Mouse (Mus musculus): ENCODE measurements around the gene Thbd.

Thbd gene

GRCm38 (mm10) chr2:148425709-148426382 lies 17.9 kb upstream of the Thbd start:
- no peak for DNase-seq (ENCODE audit: extremely low read depth, low read depth, low spot score)

- DNase-seq (ENCODE audit: extremely low read depth, low read depth, low spot score) = no peak
These were observed 13.7 kb upstream of the Thbd start for GRCm38 (mm10) chr2:148421706-148422105.

- DNase-seq (ENCODE audit: extremely low read depth, low read depth, low spot score) = no peak
These were observed 13.1 kb upstream of the Thbd start for GRCm38 (mm10) chr2:148421112-148421511.

- no peak for DNase-seq (ENCODE audit: extremely low read depth, low read depth, low spot score)
These were observed 11.8 kb upstream of the Thbd start for GRCm38 (mm10) chr2:148419776-148420175.

GRCm38 (mm10) chr2:148419151-148419550 lies 11.2 kb upstream of the Thbd start:
- DNase-seq (ENCODE audit: extremely low read depth, low read depth, low spot score) = no peak

- no peak for DNase-seq (ENCODE audit: extremely low read depth, low read depth, low spot score)
These were observed 1.8 kb upstream of the Thbd start for GRCm38 (mm10) chr2:148409821-148410220.

GRCm38 (mm10) chr2:148409141-148409540 lies 1.2 kb upstream of the Thbd start:
- DNase-seq (ENCODE audit: extremely low read depth, low read depth, low spot score) = no peak

- DNase-seq (ENCODE audit: extremely low read depth, low read depth, low spot score) = no peak
These were observed 753 bp upstream of the Thbd start for GRCm38 (mm10) chr2:148408761-148409120.

GRCm38 (mm10) chr2:148406971-148407869 lies 768 bp downstream of the Thbd start:
- no peak for DNase-seq (ENCODE audit: extremely low read depth, low read depth, low spot score)

GRCm38 (mm10) chr2:148406160-148406970 lies 1.6 kb downstream of the Thbd start:
- DNase-seq (ENCODE audit: extremely low read depth, low read depth, low spot score) = no peak

GRCm38 (mm10) chr2:148404906-148405305 lies 3.1 kb downstream of the Thbd start:
- no peak for DNase-seq (ENCODE audit: extremely low read depth, low read depth, low spot score)

GRCm38 (mm10) chr2:148402227-148402626 lies 5.8 kb downstream of the Thbd start:
- no peak for DNase-seq (ENCODE audit: extremely low read depth, low read depth, low spot score)

- no peak for DNase-seq (ENCODE audit: extremely low read depth, low read depth, low spot score)
These were observed 8.9 kb downstream of the Thbd start for GRCm38 (mm10) chr2:148398901-148399685.

- DNase-seq (ENCODE audit: extremely low read depth, low read depth, low spot score) = no peak
These were observed 10.2 kb downstream of the Thbd start for GRCm38 (mm10) chr2:148397784-148398100.

- no peak for DNase-seq (ENCODE audit: extremely low read depth, low read depth, low spot score)
These were observed 10.8 kb downstream of the Thbd start for GRCm38 (mm10) chr2:148397015-148397783.

GRCm38 (mm10) chr2:148396209-148396608 lies 11.8 kb downstream of the Thbd start:
- no peak for DNase-seq (ENCODE audit: extremely low read depth, low read depth, low spot score)

GRCm38 (mm10) chr2:148395131-148396051 lies 12.6 kb downstream of the Thbd start, which contains the start of gene Sstr4:
Gene Sstr4 (plus strand): TSS chr2:148395344.
- no peak for DNase-seq (ENCODE audit: extremely low read depth, low read depth, low spot score)

GRCm38 (mm10) chr2:148393846-148394245 lies 14.1 kb downstream of the Thbd start:
- no peak for DNase-seq (ENCODE audit: extremely low read depth, low read depth, low spot score)

GRCm38 (mm10) chr2:148393149-148393548 lies 14.8 kb downstream of the Thbd start:
- no peak for DNase-seq (ENCODE audit: extremely low read depth, low read depth, low spot score)
